Mouse (Mus musculus) lung, postnatal 0 days (tissue): ENCODE measurements around the gene 6030408B16Rik.

ENCODE experiments used
- CTCF ChIP-seq: IDR thresholded peaks from 2 replicates; pipeline ENCODE4 v1.5.1; 2016; ENCODE audit warnings: antibody characterized with exemption, mild to moderate bottlenecking
- EP300 ChIP-seq: IDR thresholded peaks from 2 replicates; pipeline ENCODE4 v1.6.1; 2016; ENCODE audit warnings: antibody characterized with exemption, mild to moderate bottlenecking, control low read depth

DNA sequence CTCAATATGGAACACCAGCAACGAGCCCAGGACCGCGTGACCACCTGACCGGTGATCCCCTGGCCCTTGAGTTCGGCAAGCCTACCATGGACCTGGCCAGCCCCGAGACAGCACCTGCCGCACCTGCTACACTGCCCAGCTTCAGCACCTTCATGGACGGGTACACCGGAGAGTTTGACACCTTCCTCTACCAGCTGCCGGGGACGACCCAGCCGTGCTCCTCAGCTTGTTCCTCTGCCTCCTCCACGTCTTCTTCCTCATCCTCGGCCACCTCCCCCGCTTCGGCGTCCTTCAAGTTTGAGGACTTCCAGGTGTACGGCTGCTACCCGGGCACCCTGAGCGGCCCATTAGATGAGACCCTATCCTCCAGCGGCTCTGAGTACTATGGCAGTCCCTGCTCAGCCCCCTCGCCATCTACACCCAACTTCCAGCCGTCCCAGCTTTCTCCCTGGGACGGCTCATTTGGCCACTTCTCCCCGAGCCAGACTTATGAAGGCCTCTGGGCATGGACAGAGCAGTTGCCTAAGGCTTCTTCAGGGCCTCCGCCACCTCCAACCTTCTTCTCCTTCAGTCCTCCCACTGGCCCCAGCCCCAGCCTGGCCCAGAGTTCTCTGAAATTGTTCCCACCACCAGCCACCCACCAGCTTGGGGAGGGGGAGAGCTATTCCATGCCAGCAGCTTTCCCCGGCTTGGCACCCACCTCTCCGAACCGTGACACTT lies 22.8 kb upstream of the 6030408B16Rik start:
- no peak for TF ChIP-seq CTCF
- no peak for TF ChIP-seq EP300
